Mouse (Mus musculus) CH12.LX (cell line): ENCODE results near the gene Ebf1.

Source experiments
- CTCF ChIP-seq, 2 experiments: IDR thresholded peaks in 1 of 2; conservative IDR thresholded peaks in 1 of 2; 2 replicates each; pipeline ENCODE4 v1.5.1; 2011 to 2012; ENCODE audit warnings: low read depth in 2 of 2, low read length in 2 of 2, improper control_type of control experiment in 1 of 2, inconsistent platforms in 1 of 2, mild to moderate bottlenecking in 1 of 2, moderate library complexity in 1 of 2
- E2F4 ChIP-seq: IDR thresholded peaks from 2 replicates; pipeline ENCODE4 v1.6.1; 2011; ENCODE audit warnings: low read depth, low read length, improper control_type of control experiment; ENCODE audit not compliant: insufficient replicate concordance
- MYC ChIP-seq: IDR thresholded peaks from 2 replicates; pipeline ENCODE4 v1.6.1; 2011; ENCODE audit warnings: low read depth, mild to moderate bottlenecking, improper control_type of control experiment, low read length
- TBP ChIP-seq: conservative IDR thresholded peaks from 2 replicates; pipeline ENCODE4 v1.6.1; 2011; ENCODE audit warnings: low read depth, low read length, improper control_type of control experiment
- ZNF384 ChIP-seq: IDR thresholded peaks from 2 replicates; pipeline ENCODE4 v1.6.1; 2012; ENCODE audit warnings: low read depth, low read length, improper control_type of control experiment, inconsistent platforms

- TF ChIP-seq MYC (no peak), ZNF384 (no peak), E2F4 (no peak), TBP (no peak), CTCF (conservative IDR thresholded peaks at IDR 0.05 in 1 of 2, IDR thresholded peaks at IDR 0.05 in 1 of 2; ENCODE audit: low read depth in 2 of 2, low read length in 2 of 2) (no peak)
Observed at GRCm38 (mm10) chr11:44606881-44607280, 10.2 kb upstream of the Ebf1 start.
